Mouse (Mus musculus): ENCODE measurements around the gene H6pd. TPM values are rescaled to one million over a fixed set of nuclear protein-coding genes. Genes with fewer than 3 reads are reported as not detected.

The H6pd gene
- polyA plus RNA-seq, 1 experiment from 2014 or later = 31.6 TPM

DNA sequence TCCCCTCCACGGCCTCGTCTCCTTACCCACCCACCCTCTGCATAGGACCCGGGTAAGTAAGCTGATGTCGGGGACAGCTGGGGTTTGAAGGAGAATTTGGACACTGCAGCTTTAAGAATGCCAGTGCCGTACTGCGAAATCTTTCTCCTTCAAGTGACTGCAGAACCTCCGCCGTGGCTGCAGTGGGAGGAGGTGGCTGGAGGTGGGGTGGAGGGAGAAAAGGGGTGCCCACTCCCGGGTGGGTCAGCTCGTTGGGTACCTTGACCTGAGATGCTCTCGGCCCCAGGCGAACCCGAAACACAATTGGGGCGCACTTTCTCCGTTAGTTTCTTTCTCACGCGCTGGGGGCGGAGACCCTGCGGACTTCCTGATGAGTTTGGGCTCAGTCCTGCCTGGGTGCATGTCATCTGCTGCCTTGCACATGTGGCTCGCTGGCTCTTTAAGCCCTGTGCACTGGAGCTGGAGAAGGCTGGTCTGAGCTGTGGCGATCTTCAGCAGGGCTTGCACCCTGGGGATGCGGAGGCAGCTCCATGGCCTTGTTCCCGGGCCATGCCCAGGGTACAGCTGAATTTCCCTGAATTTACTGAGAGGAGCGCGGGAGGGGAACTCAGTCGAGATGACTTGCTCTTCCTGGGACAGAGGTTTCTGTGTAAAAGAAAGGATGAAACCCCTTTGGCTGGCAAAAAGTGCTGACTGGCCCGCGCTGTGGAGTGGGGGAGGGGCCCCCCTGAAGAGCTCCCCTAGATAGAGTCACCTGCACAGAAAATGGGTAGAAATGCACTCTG, 21.8 kb upstream of the H6pd start:
- Histone ChIP-seq H3K36me3 (ENCODE audit: control insufficient read depth, insufficient read depth, low read length) (no peaks in the 10 kb centered on the region), H3K27ac (ENCODE audit: low read length) (no peak overlapping the region), H3K4me3 (ENCODE audit: low read length) (peak overlapping the region; percentile 59), H3K9ac (ENCODE audit: low read depth, low read length) (peak overlapping the region; percentile 61), H3K9me3 (ENCODE audit: control insufficient read depth, low read length) (no peaks in the 10 kb centered on the region), H3K4me2 (ENCODE audit: low read depth, low read length) (peak overlapping the region; percentile 96), H3K27me3 (replicated peaks; ENCODE audit: control insufficient read depth, insufficient read depth, low read length) (peaks cover 43% of the 10 kb centered on the region), H3K4me1 (ENCODE audit: control insufficient read depth, insufficient read depth, low read length) (peaks cover 27% of the 10 kb centered on the region)
- no peak for ATAC-seq
- WGBS = 1% methylated on average over 28 of the region's 28 CpGs

DNA sequence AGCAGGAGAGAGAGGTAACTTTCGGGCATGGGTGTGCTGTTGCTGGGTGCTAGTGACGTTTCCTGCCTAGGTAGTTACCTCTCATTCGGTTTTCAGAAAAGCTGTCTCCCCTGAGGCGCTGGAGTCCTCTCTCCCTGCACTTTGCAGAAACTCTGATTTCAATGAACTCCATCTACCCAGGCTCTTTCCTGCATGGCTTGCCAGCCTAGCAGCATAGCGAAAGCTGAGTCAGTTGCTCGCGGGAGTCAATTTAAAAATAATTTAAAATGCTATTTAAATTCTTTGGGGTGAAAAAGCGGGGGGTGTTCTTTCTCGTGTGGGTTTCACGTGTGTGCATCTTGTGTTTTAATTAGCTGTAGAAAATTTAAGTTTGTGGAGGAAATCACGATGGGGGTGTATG, 21.1 kb upstream of the H6pd start:
- no peak overlapping the region for H3K27ac ChIP-seq (ENCODE audit: low read length)

DNA sequence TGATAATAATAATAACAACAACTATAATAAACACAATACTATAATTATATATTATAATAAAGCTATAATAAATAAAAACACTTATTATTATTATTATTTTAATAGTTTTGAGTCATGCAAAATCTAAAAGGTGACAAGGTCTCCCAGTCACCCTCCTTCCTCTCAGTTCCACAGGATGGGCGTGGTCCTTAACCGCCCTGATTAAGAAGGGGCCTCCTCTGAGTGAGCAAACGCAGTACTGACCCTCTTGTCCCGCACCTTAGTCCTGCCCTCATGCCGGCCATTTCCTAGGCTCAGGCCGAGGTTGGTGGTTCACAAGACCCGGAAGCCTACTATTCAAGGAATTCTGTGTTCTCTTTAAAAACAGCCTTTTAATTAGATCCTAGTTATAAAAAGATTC, 14.7 kb upstream of the H6pd start:
- Histone ChIP-seq H3K36me3 (ENCODE audit: control insufficient read depth, insufficient read depth, low read length) (no peaks in the 10 kb centered on the region), H3K4me1 (ENCODE audit: control insufficient read depth, insufficient read depth, low read length) (no peaks in the 10 kb centered on the region), H3K9me3 (ENCODE audit: control insufficient read depth, low read length) (no peaks in the 10 kb centered on the region), H3K27me3 (replicated peaks; ENCODE audit: control insufficient read depth, insufficient read depth, low read length) (peaks cover 1% of the 10 kb centered on the region; the same call in 1 of the 2 replicates), H3K4me2 (ENCODE audit: low read depth, low read length) (no peak overlapping the region), H3K4me3 (ENCODE audit: low read length) (no peak overlapping the region), H3K27ac (ENCODE audit: low read length) (no peak overlapping the region), H3K9ac (ENCODE audit: low read depth, low read length) (no peak overlapping the region)
- ATAC-seq = no peak
- 55% methylated on average over 7 of the region's 7 CpGs for WGBS

More for the DNA sequence above, 21.1 kb upstream of the H6pd start:
- Histone ChIP-seq H3K4me1 (ENCODE audit: control insufficient read depth, insufficient read depth, low read length) (peaks cover 24% of the 10 kb centered on the region), H3K9me3 (ENCODE audit: control insufficient read depth, low read length) (no peaks in the 10 kb centered on the region), H3K36me3 (ENCODE audit: control insufficient read depth, insufficient read depth, low read length) (no peaks in the 10 kb centered on the region), H3K4me3 (ENCODE audit: low read length) (peak overlapping the region; percentile 59), H3K27me3 (replicated peaks; ENCODE audit: control insufficient read depth, insufficient read depth, low read length) (peaks cover 43% of the 10 kb centered on the region), H3K9ac (ENCODE audit: low read depth, low read length) (no peak overlapping the region), H3K4me2 (ENCODE audit: low read depth, low read length) (peak overlapping the region; percentile 96)
- WGBS = 4% methylated on average over 11 of the region's 11 CpGs
- ATAC-seq = no peak

DNA sequence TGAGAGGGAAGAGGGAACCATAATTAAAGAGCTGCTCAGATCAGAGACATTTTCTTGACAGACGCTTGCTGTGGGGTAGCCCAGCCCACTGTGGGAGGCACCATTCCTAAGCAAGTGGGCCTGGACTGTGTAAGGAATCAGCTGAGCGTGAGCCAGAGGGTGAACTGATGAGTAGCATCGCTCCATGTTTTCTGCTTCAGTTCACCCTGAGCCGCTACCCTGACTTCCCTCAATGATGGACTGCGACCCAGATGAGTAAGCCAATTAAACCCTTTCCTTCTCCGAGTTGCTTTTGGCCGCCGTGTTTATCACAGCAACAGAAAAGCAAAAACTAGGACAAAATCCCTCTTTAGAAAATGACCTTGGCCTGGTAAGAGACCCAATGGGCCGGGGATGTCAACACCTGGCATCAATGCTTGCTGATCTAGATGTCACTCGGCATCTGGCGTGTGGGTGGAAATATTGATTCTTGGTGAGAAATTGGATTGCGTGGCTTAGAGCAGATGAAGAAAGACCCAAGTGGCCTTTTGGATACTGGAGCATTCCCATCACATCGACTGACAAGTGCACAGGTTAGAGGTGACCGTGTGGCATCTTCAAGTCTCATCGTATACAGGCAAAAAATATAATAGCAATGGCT, 11.0 kb upstream of the H6pd start:
- 0 out of 2 replicates have a peak, but pooled peaks cover 2% of the 10 kb centered on the region for H3K4me1 ChIP-seq (ENCODE audit: control insufficient read depth, insufficient read depth, low read length)
- H3K4me3 ChIP-seq (ENCODE audit: low read length) = no peak overlapping the region
- H3K9me3 ChIP-seq (ENCODE audit: control insufficient read depth, low read length) = no peaks in the 10 kb centered on the region
- no peak overlapping the region for H3K4me2 ChIP-seq (ENCODE audit: low read depth, low read length)
- no peaks in the 10 kb centered on the region for H3K36me3 ChIP-seq (ENCODE audit: control insufficient read depth, insufficient read depth, low read length)
- H3K27ac ChIP-seq (ENCODE audit: low read length) = no peak overlapping the region
- H3K27me3 ChIP-seq (replicated peaks; ENCODE audit: control insufficient read depth, insufficient read depth, low read length) = no peaks in the 10 kb centered on the region
- ATAC-seq = no peak
- whole genome bisulfite sequencing = 89% methylated on average over 15 of the region's 15 CpGs
- no peak overlapping the region for H3K9ac ChIP-seq (ENCODE audit: low read depth, low read length)

DNA sequence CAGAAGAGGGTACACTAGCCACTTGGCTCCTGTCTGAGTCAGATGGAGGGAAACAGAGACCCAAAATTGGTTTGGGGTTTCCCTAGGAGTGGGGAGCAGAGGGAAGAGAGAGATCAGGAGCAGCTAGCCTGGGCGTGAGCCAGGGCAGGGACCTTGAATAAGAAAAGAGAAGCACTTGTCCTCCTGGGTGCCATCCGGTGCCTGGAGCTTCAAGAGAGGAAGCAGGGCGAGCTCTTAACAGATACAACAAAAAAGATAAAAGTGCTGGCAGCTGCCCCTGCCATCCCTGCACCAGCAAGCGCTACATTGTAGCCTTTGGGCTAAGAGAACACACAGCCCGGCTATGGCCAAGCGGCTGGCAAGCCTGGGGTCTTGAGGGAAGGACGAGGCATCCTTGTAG, 6.6 kb upstream of the H6pd start:
- 77% methylated on average over 7 of the region's 7 CpGs for WGBS
- Histone ChIP-seq H3K9ac (ENCODE audit: low read depth, low read length) (0 out of 2 replicates have a peak overlapping the region, but pooled peaks have one; percentile 8), H3K4me3 (ENCODE audit: low read length) (no peak overlapping the region), H3K4me2 (ENCODE audit: low read depth, low read length) (no peak overlapping the region), H3K36me3 (ENCODE audit: control insufficient read depth, insufficient read depth, low read length) (no peaks in the 10 kb centered on the region), H3K27me3 (replicated peaks; ENCODE audit: control insufficient read depth, insufficient read depth, low read length) (no peaks in the 10 kb centered on the region), H3K9me3 (ENCODE audit: control insufficient read depth, low read length) (no peaks in the 10 kb centered on the region), H3K4me1 (ENCODE audit: control insufficient read depth, insufficient read depth, low read length) (peaks cover 6% of the 10 kb centered on the region; the same call in 1 of the 2 replicates), H3K27ac (ENCODE audit: low read length) (no peak overlapping the region)
- no peak for ATAC-seq

DNA sequence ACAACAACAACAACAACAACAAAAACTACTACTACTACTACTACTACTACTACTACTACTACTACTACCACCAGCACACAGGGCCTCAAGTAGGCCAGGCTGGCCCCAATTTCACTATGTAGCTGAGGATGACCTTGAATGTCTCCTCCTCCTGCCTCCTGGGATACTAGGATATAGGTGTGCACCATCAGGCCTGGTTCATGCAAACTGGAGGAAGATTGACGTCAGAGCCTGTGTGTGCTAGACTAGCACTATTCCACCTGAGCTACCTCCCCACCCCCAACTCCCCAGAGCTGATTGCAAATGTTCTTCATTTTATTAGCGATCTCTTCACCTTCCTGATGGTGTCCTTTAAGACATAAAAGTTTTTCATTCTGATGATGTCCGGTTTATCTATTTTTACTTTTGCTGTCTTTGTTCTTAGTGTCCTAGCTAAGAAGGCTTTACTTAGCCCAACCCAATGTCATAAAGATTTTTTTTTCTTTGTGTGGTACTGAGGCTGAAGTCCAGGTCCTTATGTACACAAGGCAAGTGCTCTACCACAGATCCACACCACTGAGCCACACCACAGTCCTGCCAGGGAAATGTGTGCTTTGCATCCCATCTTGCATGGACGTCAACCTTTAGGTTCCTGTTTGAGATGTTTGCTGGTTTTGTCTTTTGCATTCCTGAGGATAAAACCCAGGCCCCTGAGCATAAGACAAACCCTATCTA, 5.7 kb upstream of the H6pd start:
- H3K4me3 ChIP-seq (ENCODE audit: low read length) = no peak overlapping the region
- no peak overlapping the region for H3K4me2 ChIP-seq (ENCODE audit: low read depth, low read length)
- no peak overlapping the region for H3K9ac ChIP-seq (ENCODE audit: low read depth, low read length)
- peak; percentile 73 for ATAC-seq
- no peaks in the 10 kb centered on the region for H3K9me3 ChIP-seq (ENCODE audit: control insufficient read depth, low read length)
- no peak overlapping the region for H3K27ac ChIP-seq (ENCODE audit: low read length)
- H3K27me3 ChIP-seq (replicated peaks; ENCODE audit: control insufficient read depth, insufficient read depth, low read length) = no peaks in the 10 kb centered on the region
- 67% methylated on average over 4 of the region's 4 CpGs for WGBS
- peaks cover 6% of the 10 kb centered on the region; the same call in 1 of the 2 replicates for H3K4me1 ChIP-seq (ENCODE audit: control insufficient read depth, insufficient read depth, low read length)
- no peaks in the 10 kb centered on the region for H3K36me3 ChIP-seq (ENCODE audit: control insufficient read depth, insufficient read depth, low read length)

DNA sequence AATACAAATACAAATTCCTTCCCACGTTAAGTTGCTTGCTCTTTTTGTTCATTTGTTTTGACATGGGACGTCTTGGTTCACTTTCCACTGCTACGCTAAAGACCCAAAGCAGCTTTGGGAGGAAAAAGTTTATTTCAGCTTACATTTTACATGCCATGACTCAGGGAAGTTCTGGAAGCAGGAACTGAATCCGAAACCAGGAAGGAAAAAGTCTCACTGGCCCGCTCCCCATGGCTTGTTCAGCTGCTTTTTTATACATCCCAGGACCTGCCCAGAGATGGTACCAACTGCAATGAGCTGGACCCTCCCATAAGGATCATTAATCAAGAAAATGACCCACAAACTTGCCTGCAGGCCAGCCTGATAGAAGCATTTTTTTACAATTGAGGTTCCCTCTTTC, 5.0 kb upstream of the H6pd start:
- Histone ChIP-seq H3K4me2 (ENCODE audit: low read depth, low read length) (no peak overlapping the region), H3K9me3 (ENCODE audit: control insufficient read depth, low read length) (no peaks in the 10 kb centered on the region), H3K4me3 (ENCODE audit: low read length) (no peak overlapping the region), H3K9ac (ENCODE audit: low read depth, low read length) (no peak overlapping the region), H3K27me3 (replicated peaks; ENCODE audit: control insufficient read depth, insufficient read depth, low read length) (no peaks in the 10 kb centered on the region), H3K4me1 (ENCODE audit: control insufficient read depth, insufficient read depth, low read length) (peaks cover 11% of the 10 kb centered on the region), H3K27ac (ENCODE audit: low read length) (no peak overlapping the region), H3K36me3 (ENCODE audit: control insufficient read depth, insufficient read depth, low read length) (no peaks in the 10 kb centered on the region)
- WGBS = 77% methylated on average over 5 of the region's 5 CpGs
- no peak for ATAC-seq

DNA sequence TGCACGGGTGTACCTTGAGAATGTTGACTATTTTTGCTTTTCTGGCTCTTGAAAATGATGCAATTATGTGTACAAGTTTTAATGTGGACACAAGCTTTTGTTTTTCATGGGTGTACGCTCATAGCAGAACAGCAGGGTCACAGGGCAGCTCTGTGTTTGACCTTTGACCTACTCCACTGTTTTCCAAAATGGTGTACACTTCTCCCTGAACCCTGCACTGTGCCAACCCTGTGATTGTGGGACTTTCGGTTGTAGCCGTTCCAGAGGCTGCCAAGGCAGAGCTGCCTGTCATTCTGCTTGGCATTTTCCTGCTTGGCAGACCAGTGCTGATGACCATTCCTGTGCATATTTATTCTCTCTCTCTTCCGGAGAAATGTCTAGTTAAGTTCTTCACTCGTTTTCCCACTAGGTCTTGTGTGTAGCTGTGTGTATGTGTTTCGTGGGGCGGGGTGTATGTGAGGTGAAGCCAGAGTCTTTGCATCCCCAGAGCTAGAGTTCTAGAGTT, 4.4 kb upstream of the H6pd start:
- no peaks in the 10 kb centered on the region for H3K36me3 ChIP-seq (ENCODE audit: control insufficient read depth, insufficient read depth, low read length)
- no peak overlapping the region for H3K4me3 ChIP-seq (ENCODE audit: low read length)
- H3K27me3 ChIP-seq (replicated peaks; ENCODE audit: control insufficient read depth, insufficient read depth, low read length) = no peaks in the 10 kb centered on the region
- WGBS = 88% methylated on average over 8 of the region's 8 CpGs
- H3K9ac ChIP-seq (ENCODE audit: low read depth, low read length) = no peak overlapping the region
- no peak for ATAC-seq
- H3K4me2 ChIP-seq (ENCODE audit: low read depth, low read length) = no peak overlapping the region
- H3K9me3 ChIP-seq (ENCODE audit: control insufficient read depth, low read length) = no peaks in the 10 kb centered on the region
- H3K4me1 ChIP-seq (ENCODE audit: control insufficient read depth, insufficient read depth, low read length) = peaks cover 11% of the 10 kb centered on the region
- no peak overlapping the region for H3K27ac ChIP-seq (ENCODE audit: low read length)

DNA sequence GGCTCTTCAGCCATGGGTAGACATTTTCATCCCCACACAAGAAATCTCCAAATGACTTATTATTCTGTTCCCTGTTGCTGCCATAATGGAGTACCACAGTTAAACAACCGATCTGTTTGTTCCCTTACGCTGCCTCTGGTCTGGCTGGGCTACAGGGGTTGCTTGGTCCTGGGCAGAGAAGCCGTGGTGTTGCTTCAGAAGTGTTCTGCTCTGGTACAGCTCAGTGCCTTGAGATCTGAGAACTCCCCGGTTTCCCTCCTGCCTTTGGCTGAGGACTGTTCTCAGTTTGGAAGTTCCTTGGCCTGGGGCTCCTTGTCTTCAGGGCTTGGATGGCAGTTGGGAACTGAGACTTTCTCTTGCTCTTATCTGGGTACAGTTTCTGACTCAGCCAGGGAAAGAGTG, 3.5 kb upstream of the H6pd start:
- no peak overlapping the region for H3K4me3 ChIP-seq (ENCODE audit: low read length)
- no peak overlapping the region for H3K9ac ChIP-seq (ENCODE audit: low read depth, low read length)
- H3K9me3 ChIP-seq (ENCODE audit: control insufficient read depth, low read length) = no peaks in the 10 kb centered on the region
- H3K4me1 ChIP-seq (ENCODE audit: control insufficient read depth, insufficient read depth, low read length) = peaks cover 16% of the 10 kb centered on the region
- H3K4me2 ChIP-seq (ENCODE audit: low read depth, low read length) = no peak overlapping the region
- WGBS = 56% methylated on average over 4 of the region's 4 CpGs
- H3K27me3 ChIP-seq (replicated peaks; ENCODE audit: control insufficient read depth, insufficient read depth, low read length) = no peaks in the 10 kb centered on the region
- no peak for ATAC-seq
- H3K27ac ChIP-seq (ENCODE audit: low read length) = no peak overlapping the region
- no peaks in the 10 kb centered on the region for H3K36me3 ChIP-seq (ENCODE audit: control insufficient read depth, insufficient read depth, low read length)

Data from intestine, embryonic 16.5 days (tissue).